In the genomic region with DNA sequence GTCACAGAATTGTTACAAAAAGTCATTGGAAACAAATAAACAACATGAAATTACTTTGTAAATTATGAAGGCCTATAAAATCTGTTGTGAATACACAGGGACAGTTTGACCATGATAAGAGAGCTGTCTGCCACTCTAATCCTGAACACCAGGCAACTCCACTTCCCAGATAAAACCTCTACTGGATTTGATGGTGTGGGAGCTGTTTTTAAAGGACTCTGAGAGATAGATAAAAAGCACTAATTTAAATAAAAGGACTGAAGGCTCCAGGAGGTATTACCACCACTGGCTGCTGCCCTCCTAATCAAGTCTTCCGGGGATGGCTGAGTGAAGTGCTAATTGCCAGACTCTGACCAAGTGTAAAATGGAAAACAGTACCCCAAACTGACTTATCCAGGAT, we compare ENCODE assay signal across 30 mouse cellular contexts.
"Had no signal": no experiment of that assay in that cellular context is flagged by ENCODE, and none has a peak within 500 bp of the region (broad histone marks: within the 10 kb centered on the region; RNA-seq: fewer than 3 reads in every experiment).

No protein-coding gene starts in this region.

- H3K4me3 ChIP-seq: limb, embryonic 10.5 days; limb, embryonic 12.5 days; limb, embryonic 13.5 days; limb, embryonic 15.5 days; liver, embryonic 12.5 days; liver, embryonic 13.5 days; liver, embryonic 15.5 days; lung, embryonic 15.5 days; megakaryocyte, embryonic 14.5 days; midbrain, embryonic 10.5 days; midbrain, embryonic 12.5 days; midbrain, embryonic 13.5 days; myocyte; neural tube, embryonic 12.5 days had no signal

- H3K9ac ChIP-seq: limb, embryonic 12.5 days; limb, embryonic 13.5 days; limb, embryonic 15.5 days; liver, embryonic 12.5 days; liver, embryonic 13.5 days; liver, embryonic 14.5 days; liver, embryonic 15.5 days; liver, postnatal 0 days; lung, embryonic 14.5 days; lung, embryonic 15.5 days; midbrain, embryonic 12.5 days; midbrain, embryonic 13.5 days; neural tube, embryonic 12.5 days had no signal

- H3K4me1 ChIP-seq: liver, embryonic 12.5 days; liver, embryonic 13.5 days; liver, embryonic 15.5 days; midbrain, embryonic 12.5 days; neural tube, embryonic 12.5 days had no signal

- H3K36me3 ChIP-seq: limb, embryonic 10.5 days; limb, embryonic 12.5 days; limb, embryonic 15.5 days; liver, embryonic 12.5 days; liver, embryonic 13.5 days; liver, embryonic 15.5 days; lung, embryonic 15.5 days; midbrain, embryonic 10.5 days; midbrain, embryonic 12.5 days; midbrain, embryonic 13.5 days; neural tube, embryonic 12.5 days had no signal

- H3K27ac ChIP-seq: limb, embryonic 10.5 days; limb, embryonic 12.5 days; limb, embryonic 13.5 days; limb, embryonic 15.5 days; liver, embryonic 12.5 days; liver, embryonic 13.5 days; liver, embryonic 14.5 days; liver, embryonic 15.5 days; lung, embryonic 15.5 days; macrophage; midbrain, embryonic 10.5 days; midbrain, embryonic 12.5 days; midbrain, embryonic 13.5 days; neural tube, embryonic 12.5 days had no signal

- H3K9me3 ChIP-seq: limb, embryonic 10.5 days; limb, embryonic 12.5 days; limb, embryonic 13.5 days; limb, embryonic 15.5 days; liver, embryonic 12.5 days; liver, embryonic 13.5 days; liver, embryonic 15.5 days; lung, embryonic 15.5 days; megakaryocyte, embryonic 14.5 days; midbrain, embryonic 10.5 days; midbrain, embryonic 12.5 days; midbrain, embryonic 13.5 days; neural tube, embryonic 12.5 days had no signal

- H3K27me3 ChIP-seq: limb, embryonic 12.5 days; limb, embryonic 13.5 days; limb, embryonic 15.5 days; liver, embryonic 12.5 days; liver, embryonic 13.5 days; liver, embryonic 15.5 days; lung, embryonic 15.5 days; megakaryocyte, embryonic 14.5 days; midbrain, embryonic 12.5 days; midbrain, embryonic 13.5 days; neural tube, embryonic 12.5 days had no signal

- H3K4me2 ChIP-seq: limb, embryonic 12.5 days; limb, embryonic 13.5 days; limb, embryonic 15.5 days; liver, embryonic 11.5 days; liver, embryonic 12.5 days; liver, embryonic 13.5 days; liver, embryonic 15.5 days; lung, embryonic 14.5 days; lung, embryonic 15.5 days; midbrain, embryonic 12.5 days; midbrain, embryonic 13.5 days; neural tube, embryonic 12.5 days had no signal

- DNase-seq: left cerebral cortex, postnatal 4 days; liver; liver, embryonic 13.5 days; liver, postnatal 0 days; lung, adult 18-20 months; lung, adult 2 months; lung, embryonic 14.5 days; lung, postnatal 10 days; lung, postnatal 14 days; lung, postnatal 36 days; lung, postnatal 4 days; midbrain, embryonic 14.5 days had no signal

- ATAC-seq: liver, embryonic 12.5 days; liver, postnatal 0 days; lung, postnatal 0 days; midbrain, embryonic 13.5 days; midbrain, embryonic 16.5 days had no signal
